Mouse (Mus musculus) spleen, postnatal 36 days (tissue): Measurements from ENCODE around the gene Erc2.

ENCODE experiments used
- DNase-seq, 2 experiments: peaks; one replicate each; pipeline ENCODE4 v3.0.0; 2022; ENCODE audit warnings: low spot score in 2 of 2, mixed read lengths in 1 of 2

The Erc2 gene

DNA sequence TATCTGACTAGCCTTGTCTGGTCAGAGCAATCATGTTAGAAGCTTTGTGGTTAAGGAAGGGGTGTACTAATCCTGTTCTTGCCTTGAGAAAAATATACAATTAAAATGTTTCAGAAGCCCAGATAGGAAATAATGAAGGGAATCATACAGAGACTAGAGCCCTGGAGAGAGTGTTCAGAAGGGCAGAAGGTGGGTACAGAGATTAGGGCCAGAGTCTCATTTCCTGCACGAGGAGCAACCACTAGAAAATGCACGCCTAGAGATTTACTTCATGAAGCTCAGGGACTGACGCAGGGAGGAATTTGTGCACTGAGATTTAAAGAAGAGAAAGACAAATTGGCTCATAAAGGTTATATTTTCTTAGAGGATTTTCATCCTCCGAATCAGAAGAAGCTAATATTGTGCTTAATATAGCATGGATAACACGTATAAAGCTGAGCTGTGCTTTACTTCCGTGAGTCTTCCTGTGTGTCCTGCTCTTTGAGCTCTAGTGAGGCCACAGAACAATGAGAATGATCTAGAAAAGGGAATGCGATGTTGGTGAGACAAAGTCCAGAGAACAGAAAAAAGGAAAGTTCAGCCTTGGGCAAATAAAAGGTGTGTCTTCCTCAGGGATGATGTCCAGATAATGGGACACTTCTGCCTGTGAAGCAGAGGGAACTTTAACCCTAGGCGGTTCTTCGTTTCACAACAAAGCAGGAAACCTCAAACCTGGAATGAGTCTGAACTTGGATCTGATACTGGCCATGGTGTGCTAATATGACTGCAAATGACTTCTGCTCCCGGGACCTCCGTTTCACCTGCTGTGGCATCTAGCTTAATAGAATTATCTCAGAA, 45.0 kb downstream of the Erc2 start:
- no peak for DNase-seq

DNA sequence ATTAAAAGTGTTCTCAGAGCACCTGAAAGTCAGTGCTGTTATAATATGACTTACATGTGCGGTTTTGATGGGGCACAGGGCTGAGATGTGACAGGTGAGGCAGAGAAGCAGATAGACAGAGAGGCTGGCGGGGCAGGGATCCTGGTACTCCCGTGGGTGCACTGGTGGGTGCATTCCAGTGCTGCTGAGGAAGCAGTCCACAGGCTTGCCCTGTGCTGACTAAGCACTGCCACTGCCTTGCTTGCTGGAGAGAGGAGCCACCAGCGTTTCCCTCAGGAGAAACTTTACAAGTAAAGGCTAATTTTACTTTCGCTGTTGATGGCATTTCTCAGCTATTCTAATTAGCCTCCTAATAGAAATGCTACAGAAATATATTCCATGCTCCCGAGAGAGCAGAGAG, 45.9 kb downstream of the Erc2 start:
- DNase-seq = no peak

DNA sequence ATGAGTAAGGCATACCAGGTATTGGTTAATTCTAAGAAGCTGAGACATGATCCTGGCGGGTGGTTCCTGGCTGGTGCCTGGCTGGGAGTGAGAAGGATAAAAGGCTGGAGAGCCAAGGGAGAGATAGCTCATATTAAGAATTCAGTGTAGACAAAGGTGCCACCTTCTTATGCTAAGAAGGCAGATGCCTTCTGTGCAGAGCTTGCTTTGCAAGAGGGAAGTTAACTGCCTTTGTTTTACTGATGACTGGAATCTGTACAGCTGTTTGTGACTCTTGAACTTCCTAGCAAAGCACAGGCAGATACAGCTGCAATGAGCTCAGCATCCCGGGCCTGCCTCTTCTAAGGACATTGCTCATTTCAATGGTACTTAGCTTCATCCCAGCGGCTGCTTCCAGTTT, 47.7 kb downstream of the Erc2 start:
- no peak for DNase-seq

DNA sequence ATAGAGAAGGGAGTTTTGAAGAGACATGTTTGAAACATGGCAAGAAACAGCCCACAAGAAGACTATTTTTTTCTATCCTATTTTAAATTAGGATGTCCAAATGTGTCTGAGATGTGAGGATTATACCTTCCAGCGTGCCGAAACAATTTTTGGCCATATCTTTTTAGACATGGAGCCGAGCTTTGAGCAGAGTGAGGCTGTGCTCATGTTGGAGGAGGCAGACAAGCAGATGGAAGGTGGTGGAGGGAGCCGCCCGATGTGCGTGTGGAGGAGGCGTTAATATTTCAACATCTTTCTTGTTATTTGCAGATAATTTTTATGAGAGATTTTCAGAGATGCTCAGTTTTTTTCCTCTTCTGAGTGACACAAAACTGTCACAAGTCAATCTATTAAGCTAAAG, 50.5 kb downstream of the Erc2 start:
- no peak for DNase-seq

DNA sequence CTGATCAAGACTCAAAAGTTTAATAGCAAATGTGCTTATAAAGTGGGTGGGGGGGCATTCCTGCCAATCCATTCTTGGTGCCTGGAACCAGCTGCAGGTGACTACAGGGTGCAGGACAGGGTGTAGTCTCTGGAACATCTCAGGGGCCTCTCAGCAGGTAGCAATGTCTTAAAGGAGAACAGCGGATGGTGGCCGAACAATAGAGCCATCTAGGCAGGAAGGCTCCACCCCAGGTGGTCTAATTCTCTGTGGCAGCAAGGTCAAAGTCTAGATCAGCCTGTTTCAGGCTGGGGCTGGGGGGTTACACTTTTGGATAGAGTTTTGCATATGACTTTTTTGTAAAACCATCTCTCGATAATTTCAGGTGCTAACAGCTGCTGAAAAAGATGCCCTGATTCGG, 51.9 kb downstream of the Erc2 start:
- no peak for DNase-seq

DNA sequence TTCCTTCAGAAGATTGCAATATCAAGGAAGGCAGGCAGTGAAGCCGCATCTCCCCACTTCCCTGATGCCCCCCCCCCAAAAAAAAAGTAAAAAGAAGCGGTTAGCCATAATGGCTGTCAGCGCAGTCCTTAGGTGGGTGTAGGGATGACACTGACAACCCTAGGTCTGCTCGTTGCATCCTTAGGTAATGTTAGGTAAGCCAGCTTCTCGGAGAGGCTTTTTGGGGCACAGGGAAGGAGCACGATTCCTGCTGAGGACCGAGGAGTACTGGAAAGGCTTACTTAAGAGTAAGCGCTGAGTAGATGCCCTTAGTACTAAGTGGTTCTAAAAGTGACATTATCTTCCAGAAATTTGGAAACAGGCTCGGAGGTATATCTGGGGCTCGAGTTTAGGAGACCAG, 52.3 kb downstream of the Erc2 start:
- DNase-seq = no peak

DNA sequence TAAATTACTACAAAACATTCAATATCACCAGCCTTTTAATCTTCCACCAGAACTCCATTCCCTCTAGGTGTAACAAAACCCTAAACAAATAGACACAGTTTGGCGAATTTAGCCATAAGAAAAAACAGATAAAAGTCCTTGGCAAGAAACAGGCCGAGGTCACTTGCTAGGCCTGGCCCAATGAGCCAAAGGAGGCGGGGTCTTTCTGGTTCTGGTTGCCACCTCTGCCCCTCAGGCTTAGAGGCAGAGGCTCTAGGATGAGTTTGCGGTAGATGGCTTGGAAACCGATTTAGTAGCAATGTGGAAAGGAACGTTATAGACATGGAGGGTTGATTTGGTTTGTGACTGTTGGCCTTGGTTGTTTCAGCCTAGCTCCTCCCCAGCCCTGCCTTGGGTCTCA, 52.8 kb downstream of the Erc2 start:
- DNase-seq = no peak

DNA sequence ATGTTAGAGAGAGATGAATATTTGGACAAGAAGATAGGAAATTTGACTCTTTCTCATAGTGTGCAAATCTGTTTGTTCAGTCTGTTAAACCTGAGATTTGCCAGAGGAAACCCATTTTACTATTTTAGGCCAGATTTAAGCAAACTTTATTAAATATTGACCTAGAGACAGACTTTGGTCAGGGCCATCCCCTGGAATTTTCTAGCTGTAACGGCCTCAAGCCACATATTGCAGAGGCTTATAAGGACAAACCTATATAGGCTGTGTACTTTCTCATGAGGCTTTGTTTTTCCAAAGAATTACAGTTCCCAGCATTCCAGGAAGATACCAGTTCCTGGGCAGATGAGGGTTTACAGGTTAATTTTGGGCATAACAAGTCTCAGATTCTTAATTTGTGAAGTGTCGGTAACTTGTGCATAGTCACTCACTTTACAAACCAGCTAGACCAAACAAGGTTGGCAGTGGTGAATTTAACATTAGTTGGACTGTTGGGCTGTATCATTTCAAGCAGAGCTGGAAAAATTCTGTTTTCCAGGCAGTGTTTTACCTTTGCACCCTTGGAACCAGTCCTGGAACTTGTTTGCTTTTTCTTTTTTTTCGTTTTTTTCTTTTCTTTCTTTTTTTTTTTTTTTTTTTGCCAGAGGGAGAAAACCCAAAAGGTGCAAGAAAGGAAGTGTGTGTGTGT, 60.3 kb downstream of the Erc2 start:
- DNase-seq = no peak

DNA sequence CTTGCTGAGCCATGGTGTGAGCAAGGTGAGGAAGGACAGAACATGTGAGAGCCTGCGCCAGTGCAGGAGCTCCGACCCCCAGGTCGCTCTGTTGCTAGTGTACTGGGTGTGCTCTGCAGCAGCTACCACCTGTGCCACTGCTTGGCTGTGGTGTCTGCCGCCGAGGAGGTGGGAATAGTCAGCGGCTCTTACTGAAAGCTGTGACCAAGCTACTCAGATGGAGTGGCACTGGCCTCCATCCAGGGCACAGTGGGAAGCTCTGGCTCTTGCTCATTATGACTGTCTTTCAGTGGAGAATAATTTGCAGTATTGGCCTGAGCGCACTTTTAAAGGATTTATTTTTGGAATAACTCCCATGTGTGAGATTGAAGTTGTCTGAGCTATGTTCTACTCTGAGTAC, 73.6 kb downstream of the Erc2 start:
- DNase-seq = no peak

DNA sequence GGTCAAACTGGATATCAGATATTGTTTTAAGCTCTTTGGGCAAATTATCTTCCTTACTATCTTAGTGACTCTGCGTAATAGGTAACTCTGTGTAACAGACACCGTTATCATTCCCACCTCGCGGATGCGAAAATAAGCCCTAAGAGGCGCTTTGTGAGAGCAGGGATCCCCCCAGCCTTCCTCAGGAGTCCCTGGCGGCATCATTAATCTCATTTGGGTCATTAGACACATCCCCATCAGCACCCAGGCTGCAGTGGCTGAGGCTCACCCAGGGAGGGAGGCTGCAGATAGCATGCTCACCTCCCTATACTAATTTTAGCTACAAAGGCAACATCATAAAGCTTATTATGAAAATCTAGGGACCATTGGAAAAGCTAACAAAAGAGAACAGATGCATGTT, 95.1 kb downstream of the Erc2 start:
- no peak for DNase-seq

DNA sequence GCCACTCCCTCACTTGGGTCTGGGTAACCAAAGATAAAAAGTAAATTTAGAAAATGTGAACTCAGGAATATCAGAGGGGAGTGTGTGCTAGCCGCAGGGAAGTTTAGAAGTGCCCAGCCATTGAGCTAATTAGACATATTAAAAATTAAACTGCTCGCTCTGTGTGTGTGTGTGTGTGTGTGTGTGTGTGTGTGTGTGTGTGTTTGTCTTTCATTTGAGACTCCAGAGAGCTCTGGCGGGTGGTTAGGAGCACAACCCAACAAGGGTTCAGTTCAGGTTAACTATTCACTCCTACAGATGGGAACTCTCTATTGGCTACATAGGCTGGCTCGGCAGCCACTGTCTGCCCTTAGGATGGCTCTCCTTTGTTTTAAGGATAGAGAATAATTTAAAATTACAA, 97.4 kb downstream of the Erc2 start:
- DNase-seq = no peak

DNA sequence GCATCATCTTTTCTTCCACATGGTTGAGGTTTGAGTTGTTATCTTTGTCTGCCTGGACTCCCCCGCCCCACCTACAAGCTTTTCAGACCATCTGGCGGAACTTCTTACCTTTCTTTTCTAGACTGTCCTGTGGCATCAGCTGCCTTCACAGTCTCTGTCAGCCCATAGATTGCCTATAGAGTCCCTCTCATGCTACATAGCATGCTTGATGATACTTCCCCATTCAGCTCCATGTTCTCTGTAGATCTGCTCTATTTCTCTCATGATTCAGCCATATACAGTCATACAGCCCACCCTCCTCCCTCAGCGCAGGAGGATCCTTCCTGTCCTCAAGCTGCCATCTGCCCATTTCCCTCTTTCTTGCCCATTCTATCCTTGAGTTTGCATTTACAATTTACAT, 98.7 kb downstream of the Erc2 start:
- no peak for DNase-seq

DNA sequence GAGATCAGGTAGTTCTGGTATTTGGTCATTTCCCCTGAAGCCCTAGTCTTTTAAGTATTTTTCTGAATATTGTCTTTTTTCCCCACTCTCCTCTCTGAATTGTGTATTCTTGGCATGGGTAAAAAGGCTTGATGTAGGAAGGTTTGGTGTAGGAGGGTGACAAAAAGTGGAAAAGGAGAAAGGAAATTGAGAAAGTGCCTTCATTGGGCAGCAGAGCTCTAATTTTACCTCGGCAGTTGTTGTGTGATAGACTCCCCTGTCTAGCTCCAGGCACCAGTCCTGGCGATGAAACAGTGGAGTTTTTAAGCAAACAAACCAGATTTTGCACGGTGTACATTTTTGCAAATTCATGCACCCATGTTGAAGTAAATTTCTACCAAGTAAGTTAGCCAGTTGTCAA, 99.5 kb downstream of the Erc2 start:
- no peak for DNase-seq

DNA sequence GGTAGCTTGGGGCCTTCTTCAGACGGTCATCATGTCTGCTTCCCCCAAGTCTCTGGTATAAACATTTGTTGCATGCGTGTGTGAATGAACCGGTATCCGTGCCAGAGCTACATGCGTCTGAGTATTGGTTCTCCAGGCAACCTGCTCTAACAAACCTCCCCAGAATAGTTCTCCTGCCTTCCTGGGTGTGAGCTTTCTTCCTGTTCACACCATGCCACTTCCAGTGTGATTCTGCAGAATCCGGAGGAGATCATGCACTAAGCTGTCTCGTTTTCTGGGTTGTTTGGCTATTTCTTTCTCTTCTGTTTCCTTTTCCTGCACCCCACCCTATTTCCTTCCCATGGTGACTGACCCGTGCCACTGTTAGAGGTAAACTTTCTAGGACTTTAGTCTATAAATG, 105.3 kb downstream of the Erc2 start:
- no peak for DNase-seq

DNA sequence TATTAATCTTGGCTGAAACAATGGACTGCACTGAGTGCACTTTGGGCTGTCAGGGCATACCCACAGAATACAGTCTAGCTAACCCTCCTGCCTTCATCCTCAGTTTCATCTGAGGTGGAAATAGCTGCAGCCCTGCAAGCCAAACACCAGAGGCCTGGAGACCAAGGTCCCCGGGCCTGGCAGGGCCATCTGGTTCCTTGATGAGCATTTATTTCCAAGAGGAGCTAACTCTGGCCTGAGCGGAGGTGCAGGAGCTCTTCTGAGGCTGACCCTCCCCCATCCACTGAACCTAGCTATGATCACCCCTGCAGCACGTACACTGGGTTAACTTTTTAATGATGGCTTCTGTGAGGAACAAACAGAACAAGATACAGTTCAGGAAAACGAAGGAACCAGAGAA, 108.9 kb downstream of the Erc2 start:
- DNase-seq = no peak

DNA sequence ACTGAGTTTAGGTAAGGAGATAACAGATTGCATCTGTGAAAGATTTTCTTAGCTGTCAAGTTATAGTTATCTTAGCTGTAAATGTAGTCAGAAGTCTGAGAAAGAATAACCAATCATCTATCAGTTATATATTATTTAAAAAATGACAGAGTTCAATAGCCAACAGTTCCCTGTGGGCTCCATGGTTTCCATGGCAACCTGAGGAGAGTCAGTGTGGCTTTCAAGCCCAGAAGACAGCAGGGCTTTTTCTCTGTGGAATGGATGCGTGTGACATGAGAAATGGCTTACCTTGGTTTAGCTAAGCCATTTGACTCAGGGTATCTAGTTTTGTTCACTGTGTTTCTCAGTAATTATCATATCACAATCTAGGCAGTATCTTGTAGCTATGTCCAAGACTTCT, 117.2 kb downstream of the Erc2 start:
- DNase-seq = no peak

DNA sequence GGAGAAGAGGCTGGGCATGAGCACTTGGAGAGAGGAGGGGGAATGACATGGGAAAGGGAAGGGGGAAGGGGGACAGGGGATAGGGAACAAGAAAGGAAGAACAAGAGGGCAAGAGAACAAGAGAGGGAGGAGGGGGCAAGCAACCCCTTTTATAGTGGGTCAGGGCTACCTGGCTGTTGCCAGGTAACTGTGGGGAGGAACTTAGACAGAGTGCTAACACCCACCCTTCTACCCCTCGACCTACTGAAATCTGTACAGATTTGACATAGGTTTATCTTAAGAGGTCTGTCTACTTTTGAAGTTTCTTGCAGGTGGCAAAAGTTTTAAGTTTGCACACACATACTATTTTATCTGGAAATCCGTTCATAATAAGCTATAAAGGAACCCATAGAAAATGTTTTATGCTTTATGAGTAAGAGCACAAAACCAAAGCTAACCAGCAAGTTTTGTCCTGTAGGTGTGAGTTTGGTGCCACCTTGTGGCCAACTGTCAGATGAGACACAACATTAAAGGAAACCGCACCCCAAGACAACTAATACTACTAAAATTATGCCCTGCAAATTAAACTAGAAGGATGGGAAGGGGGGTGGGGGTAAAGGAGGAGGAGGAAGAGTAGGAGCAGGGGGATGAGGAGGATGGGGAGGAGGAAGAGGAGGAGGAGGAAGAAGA, 119.2 kb downstream of the Erc2 start:
- DNase-seq = peak in 1 of 2 experiments; percentile 12

DNA sequence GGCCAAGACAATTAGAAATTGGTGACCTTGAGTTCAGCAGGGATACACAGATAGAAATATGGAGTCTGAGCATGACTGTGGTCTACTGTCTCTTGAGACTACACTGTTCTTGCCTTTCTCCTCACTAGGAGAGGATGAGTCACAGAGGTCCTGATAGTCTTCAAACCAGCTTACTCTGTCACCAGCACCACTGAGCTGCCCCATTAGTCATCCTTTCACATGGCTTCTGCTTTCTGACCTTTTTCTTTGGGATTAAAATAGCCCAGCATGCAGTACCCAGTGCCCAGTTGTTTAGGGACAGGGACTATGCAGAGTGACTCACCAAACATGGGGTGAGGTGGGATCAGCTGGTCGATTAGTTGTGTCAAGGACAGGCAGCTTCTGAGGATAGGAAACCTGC, 132.1 kb downstream of the Erc2 start:
- DNase-seq = no peak

DNA sequence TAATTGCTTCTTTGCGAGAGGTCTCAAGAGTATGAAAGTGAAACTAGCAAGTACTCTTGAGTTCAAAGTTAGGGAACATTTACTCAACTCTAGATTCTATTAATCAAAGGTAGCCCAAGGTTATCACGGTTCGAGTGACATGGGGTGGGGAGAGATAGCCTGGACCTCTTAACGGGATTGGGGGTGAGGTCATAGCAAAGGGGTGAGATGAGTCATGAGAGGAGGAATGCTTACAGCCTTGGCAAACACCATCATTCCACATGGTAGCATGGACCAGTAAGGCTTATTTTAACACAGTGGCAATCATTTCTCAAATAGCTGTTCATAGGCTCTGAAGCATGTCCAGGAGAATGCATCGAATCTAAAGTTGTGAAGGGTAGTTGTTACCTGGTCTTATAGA, 134.7 kb downstream of the Erc2 start:
- DNase-seq = no peak

DNA sequence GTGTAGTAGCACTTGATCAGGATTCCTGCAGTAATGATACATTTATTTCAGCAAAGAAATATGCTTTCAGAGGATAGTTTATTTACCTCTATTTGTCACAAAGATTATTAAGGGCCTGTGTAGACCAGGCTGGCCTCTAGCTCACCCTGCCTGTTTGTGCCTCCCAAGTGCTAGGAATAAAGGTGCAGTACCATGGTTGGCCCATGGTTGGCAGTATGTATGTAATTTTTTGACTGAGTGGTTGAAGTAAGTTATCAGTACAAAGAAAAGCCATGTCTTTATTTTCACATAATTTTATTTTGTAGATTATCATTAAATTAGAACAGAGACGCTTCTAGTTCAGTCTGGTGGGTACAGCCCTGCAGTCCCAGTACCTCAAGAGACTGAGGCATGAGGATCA, 136.0 kb downstream of the Erc2 start:
- DNase-seq = no peak

DNA sequence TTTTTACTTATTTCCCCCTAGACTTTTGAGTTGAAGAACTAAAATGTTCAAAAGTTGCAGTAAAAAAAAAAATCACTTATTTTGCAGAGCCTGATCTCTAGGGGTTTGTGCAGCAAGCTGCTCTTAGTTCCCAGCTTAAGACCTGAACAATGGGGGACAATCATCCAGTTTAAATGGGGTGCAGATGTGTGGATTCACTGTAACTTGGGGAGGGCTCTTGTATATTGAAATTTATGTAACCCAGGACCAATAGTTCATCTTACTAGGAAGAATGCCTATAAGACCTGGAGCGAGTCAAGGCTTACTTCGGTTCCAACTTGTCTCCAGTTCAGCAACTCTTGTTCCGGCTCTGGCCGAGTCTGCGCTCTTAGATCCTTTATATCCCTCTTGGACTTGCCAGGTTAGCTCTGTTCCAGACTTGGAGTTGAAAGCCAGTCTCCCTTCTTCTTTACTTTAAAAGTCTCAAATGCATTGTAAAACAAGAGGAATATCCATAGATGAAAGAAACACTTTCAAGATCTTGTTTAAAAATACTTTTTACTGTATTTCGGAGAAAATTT, 136.9 kb downstream of the Erc2 start:
- DNase-seq = no peak

DNA sequence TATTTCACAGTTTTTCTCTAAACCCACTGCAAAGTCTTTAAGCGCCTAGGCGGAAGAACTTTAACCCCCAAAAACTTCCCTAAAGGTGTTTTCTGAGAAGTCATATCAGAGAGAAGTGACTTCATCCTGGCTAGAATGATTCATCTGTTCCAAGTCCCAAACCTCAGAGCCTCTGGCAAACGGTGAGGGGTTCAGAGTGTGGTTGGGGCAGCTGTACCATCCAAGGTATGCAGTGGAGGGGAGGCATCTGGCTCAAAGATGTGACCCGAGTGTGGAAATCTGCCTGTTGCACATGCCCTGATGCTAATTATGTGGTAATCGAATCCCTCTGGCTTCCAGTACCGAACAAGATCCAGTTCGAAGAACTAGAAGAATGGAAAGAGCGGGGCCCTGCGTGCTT, 137.8 kb downstream of the Erc2 start:
- DNase-seq = no peak

DNA sequence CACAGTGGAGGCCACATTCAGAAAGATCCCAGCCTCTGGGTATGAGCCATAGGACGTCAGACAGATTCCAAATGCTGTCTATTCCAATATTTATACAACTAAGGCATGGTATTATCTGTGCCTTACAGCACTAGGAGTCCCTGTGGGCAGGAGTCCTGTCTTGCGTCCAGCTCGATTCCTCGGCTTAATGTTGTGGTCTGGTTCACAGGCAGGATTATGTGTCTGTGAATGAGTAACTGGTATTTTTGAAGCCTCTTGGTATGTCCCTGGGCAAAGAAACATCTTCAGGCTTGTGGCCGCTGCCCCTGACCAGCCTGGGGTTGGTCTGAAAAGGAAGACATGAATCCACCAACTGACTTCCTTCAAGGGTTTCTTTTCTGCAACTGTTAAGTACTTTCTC, 153.1 kb downstream of the Erc2 start:
- DNase-seq = no peak
